Mouse (Mus musculus) embryo, embryonic 10 days (tissue): ENCODE results near the gene Gm6176.
"Not testable (repeated sequence)": the region's sequence is repeated elsewhere in the genome, so short reads cannot be mapped to it uniquely, and the experiment has no call there.

Experiments used
- DNase-seq: peaks from one replicate; pipeline ENCODE4 v3.0.0-alpha.2; 2015; ENCODE audit warnings: low spot score

Gm6176 gene

GRCm38 (mm10) chr7:22056205-22056604, at the start of gene Gm6176:
Gene Gm6176, minus strand, starts transcription at chr7:22056305.
- DNase-seq, result not testable (repeated sequence)

DNA sequence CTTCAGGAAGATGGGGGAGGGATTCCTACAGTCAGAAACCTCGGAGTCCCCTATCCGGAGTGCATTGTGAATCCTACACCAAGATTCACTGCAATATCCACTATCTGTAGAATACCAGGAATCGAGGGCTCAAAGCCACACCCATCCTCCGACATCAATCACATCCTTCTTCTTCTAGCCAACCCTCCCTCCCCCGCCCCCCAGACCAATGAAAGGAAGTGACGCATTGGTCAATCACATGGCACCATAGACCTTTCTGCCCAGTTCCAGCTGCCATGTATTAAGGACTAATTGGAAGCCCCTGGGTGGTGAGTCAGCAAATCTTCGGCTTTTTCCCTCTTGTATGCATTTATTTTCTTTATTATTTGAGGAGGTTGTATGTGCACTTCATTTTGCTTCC, 12.7 kb upstream of the Gm6176 start, which contains the start of gene Vmn1r139:
Gene Vmn1r139, plus strand, starts transcription at position 301 of the 400 bp plus-strand sequence.
- DNase-seq, result not testable (repeated sequence)

DNA sequence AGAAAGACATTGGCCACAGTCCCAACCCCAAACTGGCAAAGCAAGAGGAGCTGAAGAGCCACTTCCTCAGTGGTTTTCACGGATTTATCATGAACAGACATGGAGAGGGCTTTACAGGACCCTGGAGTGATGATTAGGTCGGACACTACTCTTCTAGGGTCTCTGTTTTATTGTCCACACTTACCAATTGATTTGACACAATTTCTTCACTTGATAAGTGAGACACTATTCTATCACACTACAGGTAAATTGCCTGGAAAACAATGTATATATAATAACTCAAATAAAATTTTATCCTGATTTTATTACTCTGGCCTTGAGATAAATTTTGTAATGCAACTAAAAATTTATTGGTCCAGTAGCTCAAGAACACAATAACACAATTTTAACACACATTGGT, 27.3 kb downstream of the Gm6176 start, which contains the start of gene Vmn1r138:
Gene Vmn1r138, minus strand, starts transcription at position 101 of the 400 bp plus-strand sequence.
- not testable (repeated sequence) for DNase-seq
